Mouse (Mus musculus): ENCODE results near the gene Flywch1.

Gene Flywch1

GRCm38 (mm10) chr17:23719455-23719854 lies 51.9 kb downstream of the Flywch1 start:
- in situ Hi-C loops (cut with MboI, MseI), result no loop called here

- in situ Hi-C loops (cut with MboI, MseI), result no loop called here
These were observed 54.4 kb downstream of the Flywch1 start for GRCm38 (mm10) chr17:23717003-23717402.

GRCm38 (mm10) chr17:23706212-23706611 lies 65.2 kb downstream of the Flywch1 start:
- in situ Hi-C loops (cut with MboI, MseI), result loop anchor here (5.0 kb wide), 1 partner anchor 39 kb away; no protein-coding TSS in a partner anchor

- in situ Hi-C loops (cut with MboI, MseI), result loop anchor here (5.0 kb wide), 1 partner anchor 38 kb away; no protein-coding TSS in a partner anchor
These were observed 65.8 kb downstream of the Flywch1 start for GRCm38 (mm10) chr17:23705525-23706104.

GRCm38 (mm10) chr17:23704741-23705140 lies 66.7 kb downstream of the Flywch1 start:
- in situ Hi-C loops (cut with MboI, MseI), result loop anchor here (5.0 kb wide), 1 partner anchor 37 kb away; no protein-coding TSS in a partner anchor

- in situ Hi-C loops (cut with MboI, MseI), result no loop called here
These were observed 68.1 kb downstream of the Flywch1 start for GRCm38 (mm10) chr17:23703301-23703700.

All from T-helper 17 cell (primary cell).